Mouse (Mus musculus) lung, embryonic 14.5 days (tissue): ENCODE data around the gene Rere. TPM values are rescaled to one million over a fixed set of nuclear protein-coding genes. Genes with fewer than 3 reads are reported as not detected.
A peak's percentile ranks its signal among the peaks of the same experiment; 100 is the strongest.

ENCODE experiments used
- ATAC-seq: fragments of 200-750 bp; cut with Nextera tagmentation; 2 replicates; pipeline ENCODE4 v1.8.0; 2017; ENCODE audit warnings: mild to moderate bottlenecking, moderate TSS enrichment, moderate library complexity; ENCODE audit not compliant: insufficient read depth
- DNase-seq: peaks from one replicate; pipeline ENCODE4 v3.0.0-alpha.2; 2015
- H3K27ac ChIP-seq: fragments of 300-500 bp; sonication (generic); 2 replicates; pipeline ENCODE4 v1.5.1; 2014; ENCODE audit warnings: low read depth, mild to moderate bottlenecking, moderate library complexity
- H3K27me3 ChIP-seq: fragments of 300-500 bp; sonication (generic); 2 replicates; pipeline ENCODE4 v1.6.1; 2014; ENCODE audit warnings: low read length, control low read depth; ENCODE audit not compliant: insufficient read depth
- H3K36me3 ChIP-seq: fragments of 300-500 bp; sonication (generic); 2 replicates; pipeline ENCODE4 v1.6.1; 2014; ENCODE audit warnings: control low read depth; ENCODE audit not compliant: insufficient read depth
- H3K4me1 ChIP-seq: fragments of 300-500 bp; sonication (generic); 2 replicates; pipeline ENCODE4 v1.6.1; 2014; ENCODE audit warnings: antibody characterized with exemption, control low read depth; ENCODE audit not compliant: insufficient read depth
- H3K4me2 ChIP-seq: fragments of 300-500 bp; sonication (generic); 2 replicates; pipeline ENCODE4 v1.6.1; 2014; ENCODE audit warnings: mild to moderate bottlenecking
- H3K4me3 ChIP-seq: fragments of 300-500 bp; sonication (generic); 2 replicates; pipeline ENCODE4 v1.5.1; 2014; ENCODE audit warnings: low read depth, low read length
- H3K9ac ChIP-seq: fragments of 300-500 bp; sonication (generic); 2 replicates; pipeline ENCODE4 v1.6.1; 2014
- H3K9me3 ChIP-seq: fragments of 300-500 bp; sonication (generic); 2 replicates; pipeline ENCODE4 v1.6.1; 2016; ENCODE audit warnings: low read depth, low read length, control low read depth
- CTCF ChIP-seq: IDR thresholded peaks from 2 replicates; pipeline ENCODE4 v1.5.1; 2016; ENCODE audit warnings: antibody characterized with exemption, low read depth
- WGBS: fragments of 180-500 bp; shearing (Covaris S2); extraction: QIAGEN DNeasy Blood & Tissue Kit; methylation state at CpG from one replicate; pipeline ENCODE4 v1.1.7; 2014; 5-methylcytosine and 5-hydroxymethylcytosine counted together
- polyA plus RNA-seq: library from polyadenylated mRNA; unstranded; fragments of >200 nt; fragmentation: Nextera tagmentation; extraction: Ambion mirVana; gene quantifications from 2 replicates; pipeline ENCODE4 v1.2.1, GENCODE M21; 2014

Gene Rere
- polyA plus RNA-seq, 1 experiment from 2014 or later, result 41.5 TPM

- no peak overlapping the region for H3K4me3 ChIP-seq
- WGBS, result 40% methylated on average over 4 of the region's 4 CpGs
- no peak overlapping the region for H3K9ac ChIP-seq
- DNase-seq (no peak), ATAC-seq (no peak)
- no peak for TF ChIP-seq CTCF
- no peaks in the 10 kb centered on the region for H3K36me3 ChIP-seq
- H3K4me1 ChIP-seq, result peaks cover 44% of the 10 kb centered on the region
- H3K27me3 ChIP-seq, result no peaks in the 10 kb centered on the region
- no peaks in the 10 kb centered on the region for H3K9me3 ChIP-seq
- H3K27ac ChIP-seq, result peak overlapping the region; percentile 61
- no peak overlapping the region for H3K4me2 ChIP-seq
These were observed 310.2 kb downstream of the Rere start for GRCm38 (mm10) chr4:150591602-150592001.

DNA sequence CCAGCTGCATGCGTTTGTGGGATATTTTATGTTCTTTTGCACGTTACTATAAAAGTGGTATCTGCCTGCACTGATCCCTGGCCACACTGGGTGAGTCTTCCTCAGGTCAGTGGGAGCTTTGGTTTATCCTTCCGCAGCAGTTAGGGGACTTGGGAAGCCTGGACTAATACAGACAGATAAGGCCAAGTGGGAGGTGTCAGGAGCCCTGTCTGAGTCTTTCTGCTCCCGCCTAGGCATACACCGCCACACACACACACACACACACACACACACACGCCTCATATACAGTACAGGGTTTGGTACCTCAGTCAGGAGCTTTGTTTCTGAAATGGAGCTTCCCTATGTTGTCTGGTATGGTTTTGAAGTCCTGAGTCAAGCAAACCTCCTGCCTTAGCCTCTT, 310.6 kb downstream of the Rere start:
- H3K4me3 ChIP-seq, result no peak overlapping the region
- no peaks in the 10 kb centered on the region for H3K36me3 ChIP-seq
- DNase-seq, result no peak
- no peaks in the 10 kb centered on the region for H3K9me3 ChIP-seq
- ATAC-seq, result no peak
- H3K27ac ChIP-seq, result peak overlapping the region; percentile 61
- no peak for TF ChIP-seq CTCF
- no peaks in the 10 kb centered on the region for H3K27me3 ChIP-seq
- H3K9ac ChIP-seq, result no peak overlapping the region
- H3K4me2 ChIP-seq, result no peak overlapping the region
- H3K4me1 ChIP-seq, result peaks cover 42% of the 10 kb centered on the region
- WGBS, result 40% methylated on average over 6 of the region's 6 CpGs

DNA sequence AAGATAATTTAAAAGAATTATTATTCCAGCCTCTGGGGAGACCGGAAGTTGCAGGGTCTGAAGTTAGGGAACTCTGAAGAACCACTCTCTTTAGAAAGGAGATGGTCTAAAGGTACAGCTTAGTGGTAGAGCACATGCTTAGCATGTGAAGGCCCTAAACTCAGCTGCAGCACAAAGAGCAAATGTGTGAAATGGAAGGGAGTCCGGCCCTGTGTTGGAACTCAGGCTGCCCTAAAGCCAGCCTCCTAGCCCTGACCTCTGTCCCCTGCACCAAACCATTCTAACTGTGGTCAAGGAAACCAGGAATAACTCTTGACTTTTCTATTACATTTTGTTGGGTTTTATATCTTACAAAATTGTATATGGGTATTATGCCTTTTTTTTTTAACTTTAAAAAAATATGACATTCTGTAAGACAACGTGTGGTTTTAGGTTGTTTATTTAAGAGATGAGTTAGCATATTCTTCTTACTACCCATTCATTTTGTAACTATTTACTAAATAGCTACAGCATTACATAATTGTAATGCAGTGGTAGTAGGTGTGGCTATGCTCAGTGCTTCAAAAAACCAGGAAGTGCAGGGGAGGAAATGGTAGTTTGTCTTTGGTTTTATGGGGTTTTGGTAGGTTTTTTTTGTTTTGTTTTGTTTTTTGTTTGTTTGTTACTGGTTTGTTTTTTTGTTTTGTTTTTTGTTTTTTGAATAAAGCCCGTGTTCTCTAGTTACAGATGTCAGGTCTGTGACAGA, 312.2 kb downstream of the Rere start:
- 55% methylated on average over 4 of the region's 4 CpGs for WGBS
- H3K27ac ChIP-seq, result peak overlapping the region; percentile 43; the same call in 1 of the 2 replicates
- ATAC-seq (no peak), DNase-seq (no peak)
- no peak overlapping the region for H3K4me2 ChIP-seq
- peaks cover 46% of the 10 kb centered on the region for H3K4me1 ChIP-seq
- H3K36me3 ChIP-seq, result no peaks in the 10 kb centered on the region
- TF ChIP-seq CTCF, result no peak
- H3K9ac ChIP-seq, result no peak overlapping the region
- H3K4me3 ChIP-seq, result no peak overlapping the region
- H3K9me3 ChIP-seq, result no peaks in the 10 kb centered on the region
- no peaks in the 10 kb centered on the region for H3K27me3 ChIP-seq

- no peak for TF ChIP-seq CTCF
- Histone ChIP-seq H3K36me3 (no peaks in the 10 kb centered on the region), H3K27me3 (no peaks in the 10 kb centered on the region), H3K4me3 (no peak overlapping the region), H3K4me1 (peaks cover 51% of the 10 kb centered on the region), H3K27ac (no peak overlapping the region), H3K9ac (no peak overlapping the region), H3K4me2 (no peak overlapping the region), H3K9me3 (no peaks in the 10 kb centered on the region)
- ATAC-seq (no peak), DNase-seq (no peak)
- 86% methylated on average over 4 of the region's 4 CpGs for WGBS
These were observed 312.9 kb downstream of the Rere start for GRCm38 (mm10) chr4:150594298-150594829.

DNA sequence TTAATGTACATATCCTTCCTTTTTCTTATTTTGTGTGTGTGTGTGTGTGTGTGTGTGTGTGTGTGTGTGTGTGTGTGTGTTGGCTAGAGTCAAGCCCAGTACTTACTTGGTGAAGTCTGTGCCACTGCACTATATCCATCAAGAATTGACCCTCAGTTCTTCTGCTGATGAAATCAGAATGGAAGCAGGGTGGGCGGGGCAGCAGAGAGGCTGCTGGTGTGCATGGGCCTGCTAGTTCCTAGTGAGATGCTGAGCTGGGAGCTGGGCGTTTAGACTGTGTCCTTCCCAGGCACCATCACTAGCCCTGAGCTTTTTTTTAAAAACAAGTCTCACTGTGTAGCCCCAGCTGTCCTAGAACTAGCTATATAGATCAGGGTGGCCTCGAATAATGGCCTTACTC, 313.6 kb downstream of the Rere start:
- Histone ChIP-seq H3K36me3 (no peaks in the 10 kb centered on the region), H3K9me3 (no peaks in the 10 kb centered on the region), H3K27me3 (no peaks in the 10 kb centered on the region), H3K27ac (no peak overlapping the region), H3K9ac (no peak overlapping the region), H3K4me1 (peaks cover 51% of the 10 kb centered on the region), H3K4me2 (no peak overlapping the region), H3K4me3 (no peak overlapping the region)
- 58% methylated on average over 3 of the region's 3 CpGs for WGBS
- ATAC-seq (no peak), DNase-seq (no peak)
- no peak for TF ChIP-seq CTCF

DNA sequence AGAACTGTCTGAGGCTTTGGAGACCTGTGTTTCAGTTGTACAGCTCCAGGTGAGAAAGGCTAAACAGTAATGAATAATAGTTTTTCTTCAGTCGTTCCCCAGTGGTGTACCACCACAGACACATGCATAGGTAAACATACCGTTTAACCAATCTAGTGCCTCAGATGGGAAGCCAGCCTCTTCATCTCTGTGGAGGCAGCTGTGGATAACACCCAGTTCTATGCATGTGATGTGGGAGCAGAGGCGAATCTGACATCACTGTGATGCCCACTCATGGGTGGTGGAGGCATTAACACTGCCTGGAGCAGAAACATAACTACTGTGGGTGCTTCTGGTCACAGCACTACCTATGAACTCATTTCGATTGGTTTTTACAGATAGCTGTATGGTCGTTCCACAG, 314.5 kb downstream of the Rere start:
- 71% methylated on average over 5 of the region's 5 CpGs for WGBS
- Histone ChIP-seq H3K9ac (no peak overlapping the region), H3K4me2 (no peak overlapping the region), H3K4me3 (no peak overlapping the region), H3K36me3 (no peaks in the 10 kb centered on the region), H3K27me3 (no peaks in the 10 kb centered on the region), H3K4me1 (peaks cover 47% of the 10 kb centered on the region), H3K9me3 (no peaks in the 10 kb centered on the region), H3K27ac (0 out of 2 replicates have a peak overlapping the region, but pooled peaks have one; percentile 24)
- TF ChIP-seq CTCF, result no peak
- DNase-seq (no peak), ATAC-seq (no peak)

DNA sequence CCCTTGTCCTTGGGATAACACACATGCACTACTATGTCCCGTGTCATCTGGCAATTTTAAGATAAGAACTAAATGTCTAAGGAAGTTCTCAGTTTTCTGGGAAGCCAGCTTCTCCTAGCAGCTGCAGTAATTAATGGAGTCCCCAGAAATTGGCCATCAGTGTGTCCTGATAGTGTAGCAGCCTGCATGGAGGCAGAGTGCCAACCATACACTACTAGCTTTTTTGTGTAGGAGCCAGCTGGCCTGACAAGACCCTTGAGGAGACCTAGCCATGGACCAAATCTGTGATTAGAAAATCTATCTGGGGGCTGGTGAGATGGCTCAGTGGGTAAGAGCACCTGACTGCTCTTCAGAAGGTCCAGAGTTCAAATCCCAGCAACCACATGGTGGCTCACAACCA, 317.2 kb downstream of the Rere start:
- no peak overlapping the region for H3K9ac ChIP-seq
- H3K9me3 ChIP-seq, result no peaks in the 10 kb centered on the region
- DNase-seq, result peak; percentile 55
- no peak overlapping the region for H3K4me3 ChIP-seq
- no peaks in the 10 kb centered on the region for H3K27me3 ChIP-seq
- H3K36me3 ChIP-seq, result no peaks in the 10 kb centered on the region
- H3K4me2 ChIP-seq, result no peak overlapping the region
- ATAC-seq, result no peak
- TF ChIP-seq CTCF, result no peak
- peak overlapping the region; percentile 75 for H3K27ac ChIP-seq
- peaks cover 28% of the 10 kb centered on the region for H3K4me1 ChIP-seq
- WGBS, result 34% methylated on average over 1 of the region's 1 CpGs
